Mouse (Mus musculus): ENCODE measurements at regions not wholly inside any gene's neighbourhood (a gene's known extent, or its start where the extent isn't known, plus 50 kb on each side); places are given as distances from the start of the nearest gene placed in this dataset.

DNA sequence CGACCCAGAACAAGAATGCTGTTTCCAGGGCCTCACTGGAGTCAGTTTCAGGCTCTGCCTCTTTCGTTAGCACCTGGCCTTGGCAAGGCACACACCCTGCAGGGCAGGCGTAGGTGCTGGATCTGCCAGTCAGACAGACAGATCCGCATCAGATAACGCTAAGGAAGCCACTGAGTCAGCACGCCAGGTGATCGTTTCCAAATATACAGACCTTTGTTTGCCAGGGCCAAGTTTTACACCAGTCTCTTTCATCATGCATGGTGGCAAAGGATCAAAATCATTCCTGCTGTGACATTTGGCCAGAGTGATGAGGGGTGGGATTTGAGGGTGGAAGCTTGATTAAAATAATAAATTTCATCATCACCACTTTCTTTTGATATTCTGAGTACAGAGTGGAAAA lies 411.0 kb downstream of the Ofcc1 start:
- DNase-seq (ENCODE audit: low spot score) = no peak

DNA sequence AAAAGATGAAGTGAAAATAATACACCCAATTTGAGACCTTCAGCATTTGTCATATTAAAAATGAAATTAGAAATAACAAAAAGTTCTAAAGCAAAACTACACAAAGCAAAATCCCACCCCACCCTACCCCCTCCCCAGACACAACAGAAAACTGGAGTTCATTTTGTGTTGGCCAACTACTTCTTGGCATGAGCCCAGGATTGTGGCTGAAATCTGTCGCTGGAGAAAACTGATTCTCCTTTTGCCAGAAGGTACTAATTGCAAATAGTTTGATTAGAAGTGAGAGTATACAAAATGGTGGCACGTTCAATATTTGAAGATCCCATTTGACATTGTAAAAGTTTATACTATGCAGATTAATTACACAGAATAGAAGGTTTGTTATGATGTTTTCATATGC lies 426.0 kb downstream of the Ofcc1 start:
- DNase-seq (ENCODE audit: low spot score) = no peak

GRCm38 (mm10) chr13:39931487-39931886 lies 429.8 kb downstream of the Ofcc1 start:
- DNase-seq (ENCODE audit: low spot score) = no peak

GRCm38 (mm10) chr13:39928573-39928972 lies 432.7 kb downstream of the Ofcc1 start:
- no peak for DNase-seq (ENCODE audit: low spot score)

GRCm38 (mm10) chr13:39924366-39924765 lies 436.9 kb downstream of the Ofcc1 start:
- DNase-seq (ENCODE audit: low spot score) = no peak

DNA sequence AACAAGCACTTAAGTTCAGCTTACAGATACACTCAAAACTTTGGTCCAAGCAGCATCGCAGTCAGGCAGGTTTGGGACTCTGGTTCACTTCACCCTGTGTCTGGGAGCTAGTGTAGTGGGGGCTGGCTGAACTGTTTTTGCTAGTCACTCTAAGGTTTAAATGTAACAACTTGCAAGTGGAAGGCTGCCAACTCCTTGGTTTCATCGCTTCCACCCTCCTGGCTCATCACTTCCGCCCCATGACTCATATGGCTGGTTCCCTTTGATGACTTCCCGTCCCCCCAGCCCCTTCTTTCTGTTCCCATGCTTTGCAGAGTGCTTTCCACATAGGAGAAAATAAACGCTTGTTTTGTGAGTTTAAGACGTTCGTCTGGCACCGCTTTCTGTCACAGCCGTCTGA lies 438.1 kb downstream of the Ofcc1 start:
- no peak for DNase-seq (ENCODE audit: low spot score)

DNA sequence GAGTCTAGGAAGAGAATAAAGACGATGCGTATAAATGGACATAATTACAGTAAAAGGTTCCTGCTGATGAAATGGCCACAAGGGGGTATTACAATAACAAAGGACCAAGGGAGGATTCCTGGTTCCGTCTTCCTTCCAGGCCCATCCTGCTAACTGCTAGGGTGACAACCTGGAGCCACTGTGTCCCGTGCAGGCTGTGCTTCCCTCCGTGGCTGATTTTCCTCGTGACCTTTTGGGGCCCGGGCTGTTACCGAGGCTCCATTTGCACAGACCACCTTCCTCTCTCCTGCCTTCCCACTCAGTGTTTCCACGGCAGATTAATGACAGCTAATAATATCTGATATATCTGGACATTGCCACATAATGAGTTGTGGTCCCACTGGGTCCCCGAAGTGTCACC lies 453.5 kb downstream of the Ofcc1 start:
- DNase-seq (ENCODE audit: low spot score) = no peak

GRCm38 (mm10) chr13:39904264-39904663 lies 457.0 kb downstream of the Ofcc1 start:
- DNase-seq (ENCODE audit: low spot score) = no peak

DNA sequence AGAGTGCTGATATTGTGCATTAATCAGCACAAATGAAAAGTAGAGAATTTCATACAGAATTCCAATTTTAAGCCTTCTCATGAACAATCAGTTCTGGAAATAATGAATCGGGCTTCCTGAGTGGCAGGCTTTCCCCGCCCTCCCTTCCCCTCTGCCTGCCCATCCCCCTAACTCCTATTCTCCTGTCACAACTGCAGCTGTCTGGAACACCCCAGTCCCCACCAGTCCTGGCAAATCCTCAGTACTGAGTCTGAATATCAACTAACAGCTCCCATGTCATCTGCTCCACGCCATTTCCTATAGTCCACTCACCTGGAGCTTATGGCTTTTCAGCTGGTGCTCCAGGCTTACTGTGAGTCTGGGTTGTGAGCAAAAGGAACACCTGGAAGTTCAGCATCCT lies 457.9 kb downstream of the Ofcc1 start:
- DNase-seq (ENCODE audit: low spot score) = no peak

DNA sequence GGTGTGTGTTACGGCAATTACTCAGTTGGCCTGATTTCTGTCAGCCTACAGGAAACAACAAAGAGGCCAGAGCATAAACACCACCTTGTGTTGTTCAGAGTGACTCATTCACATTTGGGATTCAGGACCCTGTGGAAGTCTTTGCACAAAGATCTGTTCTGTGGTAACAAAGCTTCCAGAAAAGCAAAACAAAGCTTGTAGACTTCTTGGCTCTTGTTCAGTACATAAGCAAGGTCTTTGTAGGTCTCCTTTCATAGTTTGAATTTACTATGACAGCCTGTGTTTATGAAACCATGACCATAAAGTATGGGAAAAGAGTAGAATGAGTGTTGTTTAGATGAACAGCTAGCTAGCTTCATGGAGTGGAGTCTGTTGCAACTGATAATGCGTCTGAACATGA lies 461.9 kb downstream of the Ofcc1 start:
- DNase-seq (ENCODE audit: low spot score) = no peak

DNA sequence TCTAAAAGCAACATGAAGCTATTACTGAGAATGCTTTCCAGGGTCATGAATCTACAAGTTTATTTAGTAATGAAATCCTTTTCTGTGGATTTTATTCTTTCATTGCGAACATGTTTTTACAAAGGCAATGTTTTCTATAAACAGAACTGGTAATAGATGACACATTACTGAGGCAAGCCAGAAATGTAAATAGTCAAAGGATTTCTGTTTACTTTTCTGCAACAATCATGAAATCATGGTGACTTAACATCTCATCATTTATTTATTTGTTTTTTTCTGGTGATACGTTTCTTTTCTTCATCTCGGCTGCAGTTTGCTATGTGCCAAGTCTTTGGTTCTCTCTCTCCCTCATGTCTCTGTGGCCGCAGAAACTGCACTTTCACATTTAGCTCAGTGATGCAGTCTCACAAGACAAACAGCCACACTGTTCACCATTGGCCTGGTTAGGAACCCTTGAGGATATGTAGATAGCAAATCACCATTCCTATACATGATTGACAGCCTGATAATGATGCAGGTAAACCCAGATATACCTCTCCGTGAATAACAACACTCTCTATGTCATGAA lies 462.8 kb downstream of the Ofcc1 start:
- DNase-seq (ENCODE audit: low spot score) = no peak

GRCm38 (mm10) chr13:39894159-39894558 lies 467.1 kb downstream of the Ofcc1 start:
- peak; percentile 5 for DNase-seq (ENCODE audit: low spot score)

DNA sequence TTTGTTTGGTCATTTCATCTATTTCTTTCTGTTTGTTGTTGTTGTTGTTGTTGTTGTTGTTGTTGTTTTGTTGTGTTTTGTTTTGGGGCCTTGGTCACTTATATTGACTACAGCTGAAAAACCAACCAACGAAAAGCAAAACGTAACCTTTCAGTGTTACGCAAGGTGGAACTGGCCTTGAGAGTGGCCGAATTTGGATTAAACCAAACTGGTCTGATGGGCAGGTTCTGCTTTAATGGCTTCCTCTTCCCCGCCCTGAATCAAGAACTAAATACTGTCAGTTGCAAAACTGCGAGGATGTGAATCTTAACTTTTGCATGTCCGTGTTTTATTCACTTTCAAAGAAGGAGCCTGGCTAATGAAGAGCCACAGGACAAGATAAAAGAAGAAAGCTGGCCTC lies 480.2 kb downstream of the Ofcc1 start:
- DNase-seq (ENCODE audit: low spot score) = no peak

DNA sequence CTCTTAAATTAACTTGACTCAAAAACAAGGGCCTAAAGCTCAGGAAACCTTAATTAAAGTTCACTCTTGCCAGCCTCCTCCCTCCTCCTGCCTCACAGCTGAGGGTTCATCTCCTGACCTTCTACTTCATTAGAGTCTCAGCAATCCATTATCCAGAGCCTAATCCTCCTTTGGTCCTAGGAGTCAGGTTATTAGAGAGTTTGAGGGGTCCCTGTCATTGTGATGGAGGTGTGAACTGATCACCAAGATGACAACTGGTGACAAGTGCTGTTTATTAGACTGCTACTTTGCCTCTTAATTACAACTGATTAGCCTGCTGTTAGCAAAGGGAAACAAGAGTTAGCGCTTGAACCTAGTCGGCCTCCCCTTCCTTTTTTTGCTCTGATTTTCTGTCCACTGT lies 481.1 kb downstream of the Ofcc1 start:
- no peak for DNase-seq (ENCODE audit: low spot score)

DNA sequence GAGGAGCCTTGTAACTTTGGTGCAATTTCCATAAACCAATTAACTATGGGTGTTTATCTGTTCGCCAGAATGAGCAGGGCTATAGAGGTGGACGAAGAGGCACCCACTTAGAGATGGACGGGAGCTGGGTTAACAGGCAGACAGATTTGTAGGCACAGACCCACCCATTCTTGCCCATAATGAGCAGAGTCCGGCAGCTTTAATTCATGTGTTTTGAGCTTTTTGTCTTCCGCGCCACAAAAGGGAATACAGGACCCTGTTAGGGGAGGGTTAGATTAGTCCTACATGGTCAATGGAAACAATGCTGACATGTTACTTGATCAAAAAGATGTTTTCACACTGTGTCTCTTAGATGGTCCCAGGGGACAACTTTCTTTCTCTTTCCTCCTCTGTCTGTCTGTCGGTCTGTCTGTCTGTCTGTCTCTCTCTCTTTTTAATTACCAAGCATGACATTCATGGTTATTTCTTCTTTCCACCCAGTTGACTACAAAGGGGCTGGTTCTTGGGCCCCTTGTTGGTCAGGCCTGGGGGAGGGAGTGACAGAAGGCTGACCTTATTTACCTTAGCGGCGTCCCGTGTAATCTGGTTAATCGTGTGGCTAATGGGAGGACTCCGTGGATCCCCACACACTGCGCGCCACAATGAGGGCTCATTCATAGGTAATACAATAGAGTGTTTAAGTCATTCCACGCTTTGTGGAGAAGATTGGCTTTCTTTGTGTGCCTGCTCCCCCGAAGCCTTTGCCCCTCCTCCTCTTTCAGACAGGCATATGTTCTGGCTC lies 483.7 kb downstream of the Ofcc1 start:
- no peak for DNase-seq (ENCODE audit: low spot score)

- no peak for DNase-seq (ENCODE audit: low spot score)
Measured at GRCm38 (mm10) chr13:39852257-39852800, 508.9 kb downstream of the Ofcc1 start.

- no peak for DNase-seq (ENCODE audit: low spot score)
Measured at GRCm38 (mm10) chr13:39849391-39849790, 511.9 kb downstream of the Ofcc1 start.

GRCm38 (mm10) chr13:39836053-39836584 lies 525.1 kb downstream of the Ofcc1 start:
- DNase-seq (ENCODE audit: low spot score) = no peak

- no peak for DNase-seq (ENCODE audit: low spot score)
Measured at GRCm38 (mm10) chr13:39835302-39835701, 525.9 kb downstream of the Ofcc1 start.

DNA sequence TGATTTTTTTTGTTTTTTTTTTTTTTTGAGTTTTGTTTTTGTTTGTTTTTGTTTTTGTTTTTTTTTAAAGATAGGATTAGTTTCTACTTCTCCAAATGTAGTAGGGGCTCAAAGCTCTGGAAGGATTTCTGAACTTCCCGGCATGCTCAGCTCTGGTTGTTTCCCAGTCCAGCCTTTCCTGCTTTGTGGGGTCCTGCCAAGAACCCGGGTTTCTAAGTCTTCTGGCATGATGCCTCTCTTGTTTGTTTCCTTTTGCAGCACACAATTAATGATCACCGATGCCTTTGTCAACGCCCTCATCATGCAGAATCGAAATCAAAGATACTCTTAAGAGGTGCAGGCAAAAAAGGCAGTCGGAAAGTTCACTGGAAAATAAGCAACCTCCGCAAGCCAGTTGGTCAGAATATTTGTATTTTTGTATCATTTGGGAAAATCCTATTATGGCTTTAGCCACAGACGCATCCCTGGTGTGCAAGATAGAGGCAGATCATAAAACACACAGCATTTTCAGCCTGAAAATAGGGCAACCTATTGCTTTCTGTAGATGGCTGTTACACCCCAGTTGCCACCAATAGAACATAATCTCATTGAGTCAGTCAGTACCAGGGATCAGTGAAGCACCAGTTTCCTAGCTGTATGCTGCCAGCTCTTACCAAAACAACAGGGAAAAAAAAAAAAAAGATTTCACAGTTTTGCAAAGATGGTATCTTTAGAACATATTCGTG lies 526.6 kb downstream of the Ofcc1 start:
- DNase-seq (ENCODE audit: low spot score) = no peak

DNA sequence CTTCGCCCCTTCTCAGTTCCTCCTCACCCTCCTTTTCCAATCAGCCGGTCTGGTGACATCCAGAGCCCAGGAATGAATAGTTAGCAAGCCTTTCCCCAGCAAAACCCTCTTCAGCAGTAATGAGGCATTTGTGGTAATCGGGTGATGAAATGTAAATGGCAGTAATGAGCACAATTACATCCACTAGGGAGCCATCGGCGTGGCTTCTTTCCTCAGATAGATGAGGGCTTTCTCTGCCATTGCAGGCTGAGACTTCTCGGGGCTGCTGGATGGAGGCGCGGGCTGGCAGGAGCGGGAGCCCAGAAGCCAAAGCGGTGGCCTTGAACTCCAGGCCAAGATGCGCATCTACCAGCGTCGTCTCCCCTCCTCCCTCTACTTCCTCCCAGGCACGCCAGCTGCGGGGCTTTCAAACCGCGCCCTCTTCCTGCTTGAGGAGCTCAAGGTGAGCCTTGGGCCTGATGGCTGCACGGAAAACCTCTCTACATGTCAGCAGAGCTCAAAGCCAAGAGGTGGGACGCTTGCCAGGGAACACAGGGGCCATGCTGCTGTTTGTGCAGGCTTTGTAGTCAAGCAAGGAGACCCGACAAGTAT lies 537.2 kb downstream of the Ofcc1 start:
- DNase-seq (ENCODE audit: low spot score) = no peak

- no peak for DNase-seq (ENCODE audit: low spot score)
Measured at GRCm38 (mm10) chr13:39823346-39823954, 537.8 kb downstream of the Ofcc1 start.

Measured in left cerebral cortex, adult 11 months (tissue).